Mouse (Mus musculus): ENCODE measurements around the gene Krtap19-2.

DNA sequence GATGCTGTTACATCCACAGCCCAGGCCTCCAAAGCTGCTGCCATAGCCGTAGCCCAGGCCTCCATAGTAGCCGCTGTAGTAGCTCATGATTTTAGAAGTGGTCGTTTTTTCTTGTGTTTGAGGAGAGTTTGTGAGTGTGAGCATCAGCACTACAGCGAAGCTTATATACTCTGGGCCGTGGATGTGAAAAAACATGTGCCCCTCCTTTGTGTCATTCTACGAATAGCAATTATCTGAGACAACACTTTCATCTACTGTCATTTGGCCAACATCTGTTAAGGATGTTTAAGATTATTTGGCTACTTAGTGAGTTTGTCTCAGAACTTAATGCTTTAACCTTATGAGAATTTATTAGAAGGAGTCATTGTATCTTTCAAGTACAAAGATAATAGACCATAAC lies 4.8 kb downstream of the Krtap19-2 start, which contains the start of gene Krtap19-1:
- TF ChIP-seq GATA1 (IDR thresholded peaks at IDR 0.05; ENCODE audit: low read length) (no peak), TAL1 (IDR thresholded peaks at IDR 0.05; ENCODE audit: low read length) (no peak)
